Mouse (Mus musculus): ENCODE measurements around the gene Agtpbp1.

- no peak for TF ChIP-seq POLR2A (IDR thresholded peaks at IDR 0.05; ENCODE audit: borderline replicate concordance, insufficient read depth, low read length)
- no peak for TF ChIP-seq CTCF (IDR thresholded peaks at IDR 0.05; ENCODE audit: borderline replicate concordance, insufficient read depth, low read depth, low read length)
Measured at GRCm38 (mm10) chr13:59495839-59496238, 89.2 kb downstream of the Agtpbp1 start.

Measured in cerebellum, adult 2 months (tissue).